Mouse (Mus musculus): ENCODE measurements at regions not wholly inside any gene's neighbourhood (a gene's known extent, or its start where the extent isn't known, plus 50 kb on each side); places are given as distances from the start of the nearest gene placed in this dataset.

DNA sequence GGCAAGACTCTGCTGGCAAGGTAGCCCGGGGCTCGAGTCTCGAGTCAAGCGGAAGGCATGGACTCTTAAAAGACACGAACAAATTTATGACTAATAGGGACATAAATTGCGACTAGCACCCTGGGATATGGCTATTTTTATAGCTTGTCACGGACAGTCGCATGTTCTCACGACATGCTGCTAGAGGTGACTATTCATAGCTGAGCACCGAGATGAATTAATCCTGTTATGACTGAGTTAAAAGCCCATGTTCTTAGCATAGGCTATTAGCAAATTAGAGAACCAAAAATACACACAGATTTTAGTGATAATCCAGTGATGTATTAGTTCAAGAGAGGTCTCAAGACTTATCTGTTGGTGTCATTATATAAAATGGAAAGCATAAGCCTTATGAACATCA is 539.2 kb downstream of the Gm19410 start:
- DNase-seq (ENCODE audit: low spot score in 2 of 2), result no peak

DNA sequence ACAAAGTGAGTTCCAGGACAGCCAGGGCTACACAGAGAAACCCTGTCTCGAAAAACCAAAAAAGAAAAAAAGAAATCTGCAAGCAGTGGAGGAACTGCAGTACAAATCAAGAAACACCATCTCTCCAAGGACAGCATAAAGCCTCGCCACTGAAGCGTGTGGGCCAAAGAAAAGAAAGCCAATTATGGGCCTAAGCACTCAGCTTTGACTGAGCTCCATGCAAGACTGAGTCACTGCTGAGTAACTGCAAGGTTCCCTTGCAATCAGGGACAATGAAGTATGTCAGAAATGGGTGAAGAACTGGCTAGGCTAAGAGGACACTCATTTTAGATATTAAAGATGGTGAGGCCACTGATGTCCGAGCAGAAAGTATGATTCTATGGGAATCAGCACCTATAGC is 540.7 kb downstream of the Gm19410 start:
- DNase-seq (ENCODE audit: low spot score in 2 of 2), result no peak

DNA sequence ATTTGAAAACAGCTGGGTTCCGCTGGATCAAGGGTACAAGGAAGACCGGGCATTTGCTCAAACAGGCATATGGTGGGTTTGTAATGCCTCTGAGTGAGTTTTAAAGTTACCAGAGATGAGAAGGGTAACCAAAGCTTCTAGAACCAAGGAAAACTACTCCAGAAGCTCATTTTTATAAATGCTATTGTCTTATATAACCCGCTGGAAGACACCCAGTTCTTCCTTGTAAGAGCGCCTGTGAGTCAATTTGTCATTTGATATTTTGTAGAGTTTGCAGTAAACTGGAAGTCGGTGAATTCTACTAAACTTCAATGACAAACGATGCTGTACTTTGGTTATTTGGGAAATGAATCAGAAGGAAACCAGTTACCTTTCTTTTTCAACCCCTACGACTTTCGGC is 541.9 kb downstream of the Gm19410 start:
- no peak for DNase-seq (ENCODE audit: low spot score in 2 of 2)

DNA sequence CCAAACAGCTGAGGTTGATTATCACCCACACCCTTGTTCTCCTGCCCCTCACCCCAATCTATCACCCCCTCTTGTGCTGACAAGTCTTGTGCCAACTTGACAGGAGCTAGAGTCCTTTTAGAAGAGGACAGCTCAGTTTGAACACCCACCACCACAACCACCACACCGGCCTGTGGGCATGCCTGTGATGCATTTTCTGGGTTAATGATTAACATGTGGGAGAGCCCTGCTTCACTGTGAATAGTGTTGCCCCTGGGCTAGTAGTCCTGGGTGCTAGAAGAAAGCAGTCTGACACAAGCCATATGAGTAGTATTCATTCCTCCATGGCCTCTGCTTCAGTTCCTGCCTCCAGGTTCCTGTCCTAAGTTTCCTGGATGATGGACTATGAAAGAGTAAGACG is 542.5 kb downstream of the Gm19410 start:
- DNase-seq (ENCODE audit: low spot score in 2 of 2), result no peak

DNA sequence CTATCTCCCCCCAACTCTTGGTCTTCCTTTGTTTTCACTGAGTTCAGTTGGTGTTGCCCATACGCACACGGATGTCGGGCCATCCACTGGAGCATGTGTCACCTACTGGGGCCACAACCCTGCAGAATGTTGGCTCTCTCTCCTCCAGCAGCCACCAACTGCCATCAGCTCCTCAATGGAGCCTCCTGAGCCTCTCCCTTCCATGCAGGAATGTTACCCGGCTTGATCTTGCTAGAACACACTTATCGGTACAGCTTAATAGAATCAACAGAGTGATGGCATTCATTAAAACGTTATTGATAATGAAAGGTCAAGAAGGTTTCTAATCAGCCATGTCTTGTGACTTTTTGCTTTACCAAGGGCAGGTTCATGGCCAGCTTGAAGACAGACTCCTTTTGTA is 543.7 kb downstream of the Gm19410 start:
- DNase-seq (ENCODE audit: low spot score in 2 of 2), result no peak

DNA sequence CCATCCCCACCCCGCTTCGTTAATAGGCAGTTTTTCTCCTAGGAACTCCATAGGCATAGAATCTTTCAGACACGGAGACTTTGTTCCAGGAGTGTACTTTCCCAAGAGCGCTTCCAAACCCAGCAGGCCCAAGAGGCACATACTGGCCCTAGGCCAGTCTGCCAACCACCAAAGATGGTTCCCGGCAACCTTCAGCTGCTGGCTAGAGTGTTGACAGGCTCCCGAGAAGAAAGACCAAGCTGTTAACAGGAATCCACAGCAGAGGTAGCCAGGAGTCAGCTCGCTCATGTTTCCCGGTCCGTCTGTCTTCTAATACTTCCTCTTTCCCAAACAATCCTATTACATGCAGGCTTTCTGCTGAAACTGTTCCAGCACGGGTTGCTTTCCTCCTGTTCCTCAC is 544.4 kb downstream of the Gm19410 start:
- DNase-seq (ENCODE audit: low spot score in 2 of 2), result no peak

DNA sequence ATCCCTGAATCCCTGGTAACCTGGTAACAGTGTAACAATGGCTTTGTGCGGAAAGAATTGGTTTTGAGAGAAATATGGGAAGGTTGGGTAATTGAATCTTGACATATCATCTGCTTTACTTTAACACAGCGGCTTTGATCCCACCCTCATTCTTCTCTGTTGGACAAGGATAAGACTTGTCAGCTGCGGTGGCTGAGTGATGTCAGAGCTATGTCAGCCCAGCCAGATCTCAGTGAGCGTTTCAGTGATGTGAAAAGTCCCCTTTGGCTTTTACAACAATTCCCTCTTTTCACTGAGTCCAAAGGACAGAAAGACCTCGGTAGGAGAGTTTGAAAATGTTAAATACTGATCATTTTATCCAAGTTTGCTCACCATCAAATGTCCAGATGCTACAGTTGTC is 546.1 kb downstream of the Gm19410 start:
- no peak for DNase-seq (ENCODE audit: low spot score in 2 of 2)

DNA sequence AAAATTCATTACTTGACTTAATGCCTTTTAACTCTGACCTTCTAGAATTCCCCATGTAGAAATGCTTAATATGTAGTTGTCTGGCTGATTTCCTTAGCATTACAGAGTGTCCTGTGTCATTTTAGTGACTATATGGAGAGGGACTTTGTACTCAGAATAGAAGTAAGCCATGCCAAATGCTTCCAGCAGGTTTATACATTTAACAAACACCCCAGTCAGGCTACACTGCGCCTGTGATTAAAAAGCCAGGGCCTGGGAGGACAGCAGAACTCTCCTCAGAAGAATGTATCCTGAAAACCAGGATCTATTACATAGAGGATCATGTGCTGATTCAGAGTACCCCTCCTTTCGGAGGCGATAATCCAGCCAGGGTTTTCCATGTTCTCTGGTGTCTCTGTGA is 547.4 kb downstream of the Gm19410 start:
- DNase-seq (ENCODE audit: low spot score in 2 of 2), result no peak

DNA sequence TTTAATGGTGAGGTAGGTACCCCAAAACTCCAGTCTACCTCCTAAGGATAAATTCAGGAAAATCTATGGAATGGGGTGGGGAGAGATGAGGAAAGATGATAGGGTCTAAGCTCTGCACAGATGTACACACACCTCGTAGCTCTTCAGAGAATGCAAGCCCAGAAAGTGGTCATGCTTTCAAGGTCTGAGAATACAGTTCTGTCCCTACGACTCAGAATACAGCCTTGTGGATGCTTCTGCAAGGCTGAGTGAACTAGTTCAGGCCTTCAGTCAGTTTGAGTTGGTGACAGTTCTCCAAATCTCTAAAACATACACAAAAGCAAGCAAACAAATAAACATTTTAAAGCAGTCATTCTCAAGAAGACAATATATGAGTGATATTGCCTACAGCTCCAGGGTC is 552.8 kb downstream of the Gm19410 start:
- no peak for DNase-seq (ENCODE audit: low spot score in 2 of 2)

DNA sequence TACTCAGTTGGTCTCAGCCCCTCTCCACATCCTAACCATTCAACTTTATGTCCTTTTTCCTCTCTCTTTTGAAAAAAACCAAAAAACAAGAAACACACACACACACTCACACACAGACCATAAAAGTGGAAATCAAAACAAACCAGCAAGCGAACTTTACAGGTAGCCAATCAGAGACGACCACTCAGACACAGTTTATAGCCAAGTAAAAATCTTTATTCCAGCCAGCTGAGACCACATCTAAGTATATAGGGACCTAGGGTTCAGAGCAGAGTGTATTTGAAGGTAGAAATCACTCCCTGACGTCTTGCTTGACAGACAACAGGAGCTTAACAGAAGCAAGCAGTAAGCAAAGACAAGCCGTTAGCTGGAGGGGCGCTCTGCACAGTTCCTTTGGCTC is 553.3 kb downstream of the Gm19410 start:
- no peak for DNase-seq (ENCODE audit: low spot score in 2 of 2)

DNA sequence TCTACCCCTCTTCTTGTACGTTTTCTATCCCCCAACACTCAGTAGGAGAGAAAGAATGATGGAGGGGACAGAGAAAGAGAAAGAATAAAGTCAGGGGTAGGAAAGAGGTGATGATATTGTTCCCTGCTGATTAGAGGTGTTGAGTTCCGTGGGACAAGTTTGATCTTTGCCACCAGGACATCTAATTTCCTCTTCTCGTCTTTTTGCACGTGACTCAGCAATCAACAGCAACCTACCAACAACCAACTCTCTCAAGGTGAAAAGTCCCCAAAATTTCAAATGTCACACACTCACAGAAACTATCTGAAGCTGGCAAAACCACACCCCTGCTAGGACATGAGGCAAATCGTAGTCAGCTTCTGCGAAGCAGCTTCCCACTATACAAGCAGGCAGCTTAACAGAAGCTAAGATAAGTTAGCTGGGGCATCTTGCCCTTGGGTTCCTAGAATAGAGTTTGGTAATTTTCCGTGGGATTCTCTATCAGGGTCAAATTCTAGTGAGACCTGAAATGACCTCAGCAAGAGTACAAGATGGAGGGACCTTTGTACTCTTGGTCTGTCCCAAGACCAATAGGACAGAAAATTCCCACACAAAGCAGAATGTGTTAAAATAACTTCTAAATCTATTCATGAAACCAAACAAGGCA is 553.8 kb downstream of the Gm19410 start:
- no peak for DNase-seq (ENCODE audit: low spot score in 2 of 2)

DNA sequence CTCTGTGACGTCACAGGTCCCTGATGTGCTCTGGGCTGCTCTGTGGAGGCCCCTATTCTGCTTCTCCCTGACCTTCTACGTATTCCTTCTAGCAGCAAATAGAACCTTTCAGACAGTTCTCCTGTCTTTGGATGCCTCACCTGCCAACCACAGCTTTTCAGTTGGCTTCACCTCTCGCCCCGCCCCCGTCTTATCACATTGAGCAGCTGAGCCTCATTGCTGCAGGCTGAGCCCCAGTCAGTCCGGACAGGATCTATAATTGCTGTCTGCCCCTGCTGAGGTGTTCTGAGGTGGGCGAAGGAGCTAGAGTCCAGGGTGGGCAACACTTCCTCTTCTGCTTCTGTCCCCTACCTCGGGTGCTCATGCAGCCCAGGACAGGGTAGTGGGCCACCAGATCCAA is 556.5 kb downstream of the Gm19410 start:
- no peak for DNase-seq (ENCODE audit: low spot score in 2 of 2)

DNA sequence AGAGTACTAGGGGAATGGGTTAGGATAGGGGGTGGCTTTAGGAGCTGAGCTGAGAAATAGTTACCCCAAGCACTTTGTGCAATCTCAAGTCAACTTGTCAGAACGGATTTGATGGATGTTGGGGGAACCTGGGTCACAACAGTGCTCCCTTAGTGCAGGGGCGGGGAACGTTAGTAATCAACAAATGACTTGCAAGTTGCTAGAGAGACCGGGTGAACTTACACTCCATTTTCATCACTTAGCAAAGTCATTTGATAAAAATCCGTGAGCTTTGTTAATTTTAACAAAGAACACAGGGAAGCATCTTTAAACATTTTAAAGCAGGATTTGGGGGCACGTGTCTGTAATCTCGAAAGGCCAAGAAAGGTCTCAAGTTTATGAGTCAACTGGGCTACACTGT is 557.0 kb downstream of the Gm19410 start:
- DNase-seq (ENCODE audit: low spot score in 2 of 2), result no peak

DNA sequence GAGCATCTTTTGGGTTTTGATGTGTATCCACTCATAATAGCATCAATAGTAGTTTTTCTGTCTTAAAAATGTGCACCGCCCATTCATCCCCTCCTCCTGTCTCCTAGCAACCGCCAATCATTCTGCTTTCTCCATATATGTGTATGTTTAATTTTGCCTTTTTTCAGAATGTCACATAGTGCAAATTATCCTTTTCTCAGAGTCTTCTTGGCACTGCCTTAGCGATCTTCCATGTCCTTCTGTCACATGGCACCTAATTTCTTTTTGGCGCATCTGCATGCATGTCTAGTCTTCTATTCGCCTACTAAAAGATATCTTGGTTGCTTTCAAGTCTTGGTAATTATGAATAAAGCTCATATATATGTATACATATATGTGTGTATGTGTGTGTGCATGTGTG is 573.0 kb downstream of the Gm19410 start:
- no peak for DNase-seq (ENCODE audit: low spot score in 2 of 2)

DNA sequence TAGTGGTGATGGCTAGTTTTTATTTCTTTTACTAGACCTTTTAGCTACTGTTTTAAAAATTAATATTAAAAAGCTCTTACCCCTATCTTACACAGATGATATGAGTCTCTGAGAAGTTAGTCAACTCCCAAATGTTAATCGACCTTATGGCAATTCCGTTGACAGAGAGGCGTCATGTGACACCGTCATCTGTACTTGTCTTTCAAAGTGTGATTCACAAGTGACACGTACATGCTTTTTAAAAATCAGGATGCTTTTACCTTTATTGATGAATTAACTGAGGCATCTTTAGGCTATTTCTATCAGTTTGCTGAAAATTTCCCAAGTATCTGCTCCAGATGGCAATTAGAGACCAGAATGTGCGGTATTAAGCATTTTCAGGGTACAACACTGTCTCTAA is 573.9 kb downstream of the Gm19410 start:
- no peak for DNase-seq (ENCODE audit: low spot score in 2 of 2)

DNA sequence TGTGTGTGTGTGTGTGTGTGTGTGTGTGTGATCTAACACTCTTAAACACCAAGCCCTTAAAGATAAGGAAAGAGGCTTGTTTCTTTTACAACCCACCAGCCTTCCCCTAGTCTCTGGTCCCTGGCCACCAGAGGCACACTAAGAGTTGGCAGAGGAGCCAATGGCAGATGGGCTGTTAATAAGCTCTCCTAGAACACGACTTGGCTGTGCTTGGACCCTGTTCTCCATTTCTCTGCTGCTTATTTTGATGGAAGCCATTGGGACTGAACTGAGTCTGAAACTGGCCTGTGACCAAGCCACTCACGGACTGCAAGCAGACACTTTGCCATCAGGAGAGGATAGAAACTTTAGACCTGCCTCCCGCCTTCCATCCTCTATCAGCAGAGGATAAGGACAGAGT is 574.9 kb downstream of the Gm19410 start:
- DNase-seq (ENCODE audit: low spot score in 2 of 2), result no peak

DNA sequence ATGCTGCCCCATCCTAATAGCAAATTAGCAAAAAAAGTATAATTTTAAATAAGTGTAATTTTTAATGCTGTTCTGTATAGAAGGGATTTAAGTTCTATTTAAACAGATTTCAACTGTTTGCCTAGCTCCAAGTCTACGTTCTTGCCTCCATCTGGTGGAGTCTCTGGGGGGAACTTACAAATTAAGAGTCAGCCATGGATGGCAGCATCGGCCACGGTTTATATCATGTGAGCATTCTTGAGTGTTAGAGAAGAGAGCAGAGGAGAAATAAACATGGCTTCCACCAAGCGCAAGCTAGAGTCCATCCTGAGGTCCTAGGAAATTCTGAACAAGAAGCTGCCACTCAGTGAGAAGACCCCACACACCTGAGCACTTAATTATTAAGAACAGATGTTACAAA is 576.4 kb downstream of the Gm19410 start:
- no peak for DNase-seq (ENCODE audit: low spot score in 2 of 2)

DNA sequence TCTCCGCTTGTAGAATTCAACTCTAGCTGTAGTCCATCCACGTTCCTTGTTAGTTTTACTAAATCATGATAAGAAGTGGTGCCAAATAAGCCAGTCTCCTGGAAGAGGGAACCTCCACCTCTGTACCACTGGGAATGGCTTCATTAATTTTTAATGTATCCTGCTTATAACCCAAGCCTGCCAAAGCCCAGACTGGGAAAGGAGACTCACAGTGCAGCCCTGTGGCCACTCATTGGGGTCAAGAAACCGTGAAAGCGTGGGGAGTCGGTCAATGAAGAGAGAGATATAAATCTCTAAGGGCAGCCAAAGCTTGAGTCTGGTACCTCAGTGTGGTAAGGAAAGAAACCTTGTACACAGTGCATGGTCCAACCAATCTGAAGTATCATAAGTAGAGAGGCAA is 577.1 kb downstream of the Gm19410 start:
- no peak for DNase-seq (ENCODE audit: low spot score in 2 of 2)

DNA sequence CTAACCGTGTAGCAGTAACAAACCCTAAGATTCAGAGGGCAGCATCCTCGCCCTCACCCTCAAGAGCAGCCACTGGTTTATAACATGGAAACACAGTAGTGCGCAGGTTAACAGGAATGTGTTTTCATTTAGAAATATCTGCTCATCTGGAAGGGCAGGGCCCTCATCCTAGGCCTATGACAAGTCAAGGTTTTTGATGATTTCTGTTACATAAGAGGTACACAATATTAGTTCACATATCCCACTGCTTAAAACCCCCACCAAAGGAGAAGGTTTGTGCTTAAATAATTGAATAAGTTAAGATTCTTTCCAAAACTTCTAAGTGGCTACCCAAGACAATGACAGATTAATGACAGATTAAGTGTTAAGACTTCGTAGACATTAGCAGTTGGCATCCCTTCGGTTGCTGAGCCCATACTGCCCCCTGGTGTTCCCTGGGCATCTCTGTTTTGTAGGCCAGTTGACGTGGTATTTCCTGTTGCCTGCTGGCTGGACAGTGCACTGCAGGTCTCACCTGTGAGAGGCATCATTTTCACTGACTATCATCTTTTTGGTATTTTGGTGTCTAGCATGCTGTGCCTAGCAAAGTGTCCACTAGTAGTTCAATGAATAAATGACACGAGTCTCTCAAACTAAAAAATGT is 581.2 kb downstream of the Gm19410 start:
- DNase-seq (ENCODE audit: low spot score in 2 of 2), result peak; percentile 82

DNA sequence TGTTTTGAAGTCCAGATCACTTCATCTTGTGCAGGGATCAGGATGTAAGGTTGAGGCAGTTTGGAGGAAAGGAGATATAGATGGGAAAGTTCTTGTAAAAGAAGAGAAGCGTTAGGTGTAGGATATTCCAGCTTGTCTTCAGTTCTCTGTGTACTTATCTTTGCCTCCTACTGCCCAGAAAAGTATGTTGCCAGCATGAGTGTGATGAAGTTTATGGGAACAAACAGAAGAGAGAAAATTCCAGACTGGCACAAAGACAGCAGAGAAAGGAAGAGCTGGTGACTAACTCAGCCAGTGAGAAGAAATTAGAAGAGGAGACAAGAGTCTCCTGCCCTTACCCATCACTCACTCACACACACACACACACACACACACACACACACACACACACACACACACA is 582.5 kb downstream of the Gm19410 start:
- no peak for DNase-seq (ENCODE audit: low spot score in 2 of 2)

DNA sequence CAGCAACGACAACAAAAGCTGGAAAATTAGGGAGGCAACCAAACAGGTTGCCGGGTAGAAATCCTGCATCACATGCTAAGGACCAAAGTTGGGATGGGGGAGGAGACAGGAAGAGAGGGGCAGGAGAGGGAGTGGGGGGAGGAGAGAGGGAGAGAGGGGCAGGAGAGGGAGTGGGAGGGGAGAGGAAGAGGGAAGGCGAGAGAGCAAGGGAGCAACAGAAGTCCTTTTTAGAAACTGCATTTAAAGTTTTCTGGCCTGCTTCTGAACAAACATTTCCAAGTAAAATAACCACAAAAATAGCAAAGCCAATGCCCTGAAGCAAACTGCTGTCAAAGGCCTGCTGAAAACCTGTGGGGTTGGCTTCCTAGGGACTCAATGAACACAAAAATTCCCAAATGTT is 589.3 kb downstream of the Gm19410 start:
- no peak for DNase-seq (ENCODE audit: low spot score in 2 of 2)

DNA sequence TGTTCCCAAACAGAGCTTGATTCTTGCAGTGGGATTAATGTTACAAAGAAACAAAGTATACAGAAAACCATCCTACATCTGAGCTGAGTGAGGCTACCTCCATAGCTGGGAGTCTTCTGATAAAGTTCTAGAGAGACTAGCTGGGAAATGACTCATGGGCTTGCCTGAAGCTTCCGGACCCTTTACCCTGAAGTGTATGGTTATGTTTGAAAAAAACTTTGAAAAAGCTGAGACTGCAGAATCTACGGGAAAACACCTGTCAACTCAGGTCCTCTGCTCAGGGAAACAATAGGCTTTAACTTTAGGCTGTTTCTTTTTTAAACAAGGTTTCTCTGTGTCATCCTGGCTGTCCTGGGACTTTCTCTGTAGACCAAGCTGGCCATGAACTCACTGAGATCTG is 593.4 kb downstream of the Gm19410 start:
- no peak for DNase-seq (ENCODE audit: low spot score in 2 of 2)

DNA sequence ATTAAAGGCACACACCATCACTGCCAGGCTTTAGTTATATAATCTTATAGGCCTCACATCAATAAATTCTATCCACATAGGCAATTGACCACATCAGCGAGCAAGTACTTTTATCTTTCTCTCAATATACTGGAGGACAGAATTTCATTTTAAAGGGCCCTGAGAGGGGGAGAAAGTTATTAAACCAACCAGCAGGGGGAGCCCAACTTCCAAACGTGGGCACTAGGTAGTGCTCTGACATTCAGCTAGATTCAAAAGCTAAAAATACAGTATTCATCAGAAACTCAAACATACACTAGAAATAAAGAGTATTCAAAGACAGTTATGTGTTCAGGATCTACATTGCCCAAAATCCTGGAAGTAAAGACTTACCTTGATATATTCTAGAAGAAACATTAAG is 595.7 kb downstream of the Gm19410 start:
- peak; percentile 65 to 87 for DNase-seq (ENCODE audit: low spot score in 2 of 2)

DNA sequence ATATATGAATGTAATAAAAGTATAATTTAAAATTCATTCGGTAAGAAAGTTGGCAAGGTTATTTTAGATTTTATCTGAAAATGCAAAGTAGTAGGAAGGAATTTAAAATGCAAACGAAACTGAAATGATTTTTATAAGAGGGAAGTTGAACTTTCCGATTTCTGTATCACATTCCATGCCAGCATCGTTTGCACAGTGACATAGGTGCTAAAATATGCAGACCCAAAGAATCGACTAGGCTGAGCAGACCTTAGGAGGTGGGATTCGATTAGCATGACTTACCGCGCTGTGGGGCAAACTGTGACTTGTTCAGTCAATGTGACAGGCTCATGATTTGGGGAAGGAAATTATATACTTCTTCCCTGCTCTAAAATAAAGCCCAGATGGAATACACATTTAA is 596.2 kb downstream of the Gm19410 start:
- no peak for DNase-seq (ENCODE audit: low spot score in 2 of 2)
